Mouse (Mus musculus): Measurements from ENCODE around the gene Lhfpl2.

- TF ChIP-seq POLR2A (IDR thresholded peaks at IDR 0.05; ENCODE audit: insufficient read depth, low read depth, low read length) = no peak
- no peak for TF ChIP-seq CTCF (IDR thresholded peaks at IDR 0.05; ENCODE audit: insufficient read depth, low read depth, low read length)
Observed at GRCm38 (mm10) chr13:94188200-94189086, 130.8 kb downstream of the Lhfpl2 start.
